Mouse (Mus musculus) heart, adult 18-20 months (tissue): ENCODE measurements around the gene Nptn. TPM values are rescaled to one million over a fixed set of nuclear protein-coding genes. Genes with fewer than 3 reads are reported as not detected.

Source experiments
- DNase-seq, 2 experiments: peaks; one replicate each; pipeline ENCODE4 v3.0.0; 2021 to 2022; ENCODE audit warnings: mixed read lengths in 1 of 2
- total RNA-seq, 2 experiments: library from RNA; stranded (reverse); gene quantifications; 2 replicates each; pipeline ENCODE4 v1.2.3; 2021

Nptn gene
- total RNA-seq, 2 experiments from 2014 or later = 113 to 123 TPM

DNA sequence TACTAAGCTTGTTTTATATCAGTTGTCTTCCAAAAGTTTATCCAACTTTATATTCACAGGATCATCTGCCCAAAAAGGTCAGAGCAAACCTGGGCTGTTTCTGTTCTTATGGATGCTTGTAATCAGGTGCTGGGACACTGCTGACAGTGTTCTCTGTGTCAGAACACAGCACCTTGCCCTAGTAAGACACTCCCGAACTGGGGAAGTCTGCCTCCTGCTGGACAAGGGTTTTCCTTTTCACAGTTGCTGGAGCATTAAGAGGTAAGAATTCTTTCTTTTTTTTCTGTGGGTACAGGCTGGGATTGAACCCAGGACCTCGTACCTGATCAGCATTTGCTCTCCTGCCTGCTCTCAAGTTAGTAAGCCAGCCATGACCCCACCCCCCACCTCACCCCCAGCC, 74.4 kb downstream of the Nptn start:
- no peak for DNase-seq

DNA sequence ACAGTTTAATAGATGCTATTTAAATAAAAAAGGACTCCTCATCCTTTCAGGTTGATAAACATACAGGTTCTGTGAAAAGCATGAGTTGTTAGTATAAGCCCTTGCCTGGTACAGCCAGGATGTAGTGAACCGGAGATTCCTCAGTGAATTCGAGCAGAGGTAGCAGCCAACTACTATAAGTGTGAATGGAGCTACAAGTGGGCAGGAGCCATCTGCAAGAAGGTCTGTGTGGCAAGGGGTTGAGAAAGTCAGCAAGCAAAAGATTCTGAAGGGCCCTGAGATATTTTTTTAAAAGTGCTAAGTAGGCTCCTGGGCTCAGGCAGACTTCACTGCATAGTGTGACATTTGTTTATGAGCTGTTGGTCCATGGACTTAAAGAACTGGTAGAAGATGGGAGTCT, 74.8 kb downstream of the Nptn start:
- DNase-seq = no peak

DNA sequence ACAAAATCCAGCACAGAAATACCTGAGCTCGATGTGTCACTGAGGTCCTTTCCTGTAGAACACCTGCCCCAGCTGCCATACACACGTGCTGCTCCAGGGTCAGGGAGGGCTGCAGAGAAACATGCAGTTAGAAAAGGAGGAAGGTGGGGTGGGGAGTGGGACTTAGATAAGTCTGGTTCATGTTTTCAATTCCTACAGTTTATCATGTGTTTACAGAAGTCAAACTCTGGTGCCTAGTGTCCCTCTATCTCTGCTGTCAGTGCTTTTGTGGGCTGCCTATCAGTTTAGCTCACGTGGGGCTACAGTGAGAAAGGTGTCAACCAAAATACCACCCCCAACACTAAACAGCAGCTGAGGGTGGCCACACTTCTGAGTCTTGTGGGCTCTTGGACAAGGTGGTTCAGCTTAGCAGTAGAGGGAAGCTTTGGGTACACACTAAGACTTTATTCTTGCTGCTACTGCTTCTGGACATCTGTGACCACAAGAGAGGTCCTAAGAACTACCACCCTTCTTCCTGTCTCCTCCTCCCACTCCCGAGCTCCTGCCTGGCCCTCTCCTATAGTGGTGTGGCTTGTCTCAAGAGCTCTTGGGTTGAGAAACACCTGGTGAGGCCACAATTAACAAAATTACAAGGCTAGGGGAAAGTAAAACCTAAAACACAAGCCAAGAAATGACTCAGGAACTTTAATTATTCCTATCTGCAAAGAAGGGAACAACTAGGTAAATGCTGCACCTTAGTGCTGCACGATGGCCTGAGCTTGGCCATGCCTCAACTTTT, 75.9 kb downstream of the Nptn start:
- DNase-seq = no peak

DNA sequence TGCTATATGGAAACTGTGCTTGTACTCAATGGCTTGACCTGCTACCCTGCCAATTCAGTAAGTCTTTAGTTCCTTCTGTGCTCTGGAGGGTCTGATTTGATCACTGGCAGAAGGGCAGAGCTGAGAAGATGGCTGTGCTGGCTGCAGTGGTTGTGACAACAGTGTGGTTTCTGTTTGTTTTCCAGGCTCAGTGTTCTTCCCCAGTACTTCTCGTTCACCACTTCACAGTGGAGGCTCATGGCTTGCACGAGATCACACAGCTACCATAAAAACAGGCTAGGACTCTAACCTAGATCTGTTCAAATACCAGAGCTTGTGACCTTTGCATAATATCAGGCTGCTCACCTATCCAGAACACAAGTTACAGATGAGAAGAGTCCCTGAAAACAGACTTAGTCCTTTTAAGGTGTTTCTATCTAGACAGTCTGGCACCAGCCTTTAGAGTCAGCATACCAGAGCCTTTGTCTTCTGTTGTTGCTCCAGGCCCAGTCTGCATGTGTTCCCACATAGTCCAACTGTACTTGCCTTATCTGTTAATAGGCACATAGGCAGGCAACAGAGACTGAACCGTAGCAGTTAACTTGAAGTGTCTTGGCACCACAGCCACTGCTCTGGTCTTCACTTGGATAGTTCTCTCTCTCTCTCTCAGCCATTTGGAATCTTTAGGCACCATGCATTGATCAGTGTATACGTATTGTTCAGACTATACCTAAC, 76.7 kb downstream of the Nptn start:
- DNase-seq = no peak

DNA sequence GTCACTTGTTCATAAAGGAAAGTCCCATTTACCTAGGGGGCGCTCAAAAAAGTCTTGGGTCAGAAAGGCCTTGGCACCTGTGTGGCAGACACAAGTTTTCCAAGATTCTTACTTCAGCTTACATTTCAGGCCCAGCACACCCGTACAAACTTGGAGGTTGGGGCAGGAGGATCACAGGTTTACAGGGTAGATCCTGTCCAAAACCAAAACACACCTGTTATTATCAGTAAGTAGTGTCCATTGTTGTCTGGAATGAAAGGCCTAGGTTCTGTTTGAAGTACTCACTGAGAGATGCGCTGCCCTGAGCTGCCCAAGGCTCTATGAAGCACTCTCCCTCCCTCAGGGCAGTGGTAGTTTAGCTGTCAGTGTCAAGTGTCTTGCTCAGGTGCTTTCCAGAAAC, 77.3 kb downstream of the Nptn start:
- no peak for DNase-seq

DNA sequence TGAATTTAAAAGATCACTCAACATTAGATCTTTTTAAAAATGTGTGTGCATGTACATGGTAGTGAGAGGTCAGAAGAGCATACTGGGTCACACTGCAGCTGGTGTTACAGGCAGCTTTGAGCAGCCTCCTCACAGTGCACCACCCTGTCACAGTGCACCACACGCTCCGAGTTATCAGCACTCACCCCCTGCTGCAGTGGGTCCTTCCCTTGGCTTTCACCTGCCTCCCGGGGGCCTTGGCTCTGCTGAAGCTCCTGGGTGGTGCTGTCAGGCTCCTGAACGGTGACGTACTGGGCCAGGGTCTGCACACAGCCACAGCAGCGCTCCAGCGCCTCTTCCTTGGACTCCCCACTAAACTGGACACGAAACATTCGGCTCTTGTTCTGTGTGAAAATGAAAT, 77.9 kb downstream of the Nptn start:
- DNase-seq = no peak

DNA sequence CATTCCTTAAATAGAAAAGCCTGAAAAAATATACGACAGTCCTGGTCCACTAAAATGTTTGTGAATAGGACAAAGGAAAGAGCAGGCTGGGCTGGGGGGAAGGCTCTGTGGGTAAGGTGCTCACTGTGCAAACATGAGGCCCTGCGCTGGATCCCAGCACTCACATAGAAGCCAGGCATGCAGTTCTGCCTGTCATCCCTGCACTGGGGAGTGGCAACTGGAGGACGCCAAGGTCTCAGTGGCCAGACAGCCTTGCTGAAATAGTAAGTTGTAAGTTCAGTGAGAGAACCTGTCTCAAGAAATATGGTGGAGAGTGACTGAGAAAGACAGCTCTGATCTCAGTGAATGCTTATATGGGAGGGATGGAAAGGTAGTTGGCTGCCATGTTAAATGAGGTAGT, 78.6 kb downstream of the Nptn start:
- DNase-seq = no peak

DNA sequence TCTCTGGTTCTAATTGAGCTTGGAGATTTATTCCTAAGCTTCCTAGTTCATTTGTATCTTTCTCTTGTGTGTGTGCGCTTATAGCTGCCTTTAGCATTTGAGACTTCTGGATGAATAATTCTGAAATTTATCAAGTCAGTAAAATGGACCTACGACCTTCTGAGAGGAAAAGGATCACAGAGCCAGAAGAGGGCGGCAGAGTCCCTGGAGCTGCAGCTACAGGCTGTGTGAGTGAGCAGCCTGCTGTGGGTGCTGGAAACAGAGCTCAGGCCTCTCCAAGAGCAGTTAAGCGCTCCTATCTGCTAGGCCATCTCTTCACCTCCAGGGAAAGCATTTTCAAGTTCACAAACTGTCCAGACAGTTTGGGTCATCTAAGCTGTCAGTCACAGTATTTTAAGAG, 80.0 kb downstream of the Nptn start:
- no peak for DNase-seq

DNA sequence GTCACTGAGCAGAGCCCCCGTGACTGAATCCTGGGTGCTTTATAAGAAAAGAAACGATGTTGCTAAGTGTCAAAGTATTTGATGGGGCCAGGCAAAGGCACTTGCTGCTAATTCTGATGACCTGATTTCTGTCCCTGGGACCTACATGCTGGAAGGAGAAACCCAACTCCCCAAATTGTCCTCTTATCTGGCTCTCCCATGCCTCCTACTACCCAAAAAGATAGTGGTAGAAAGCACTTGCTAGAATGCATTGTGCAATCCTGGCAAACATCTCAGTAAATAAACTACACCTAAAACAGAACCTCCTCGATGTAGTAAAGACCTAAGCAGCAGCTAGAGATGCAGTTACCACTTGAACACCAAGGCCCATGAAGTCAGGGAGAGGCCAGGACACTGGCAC, 80.8 kb downstream of the Nptn start:
- no peak for DNase-seq

DNA sequence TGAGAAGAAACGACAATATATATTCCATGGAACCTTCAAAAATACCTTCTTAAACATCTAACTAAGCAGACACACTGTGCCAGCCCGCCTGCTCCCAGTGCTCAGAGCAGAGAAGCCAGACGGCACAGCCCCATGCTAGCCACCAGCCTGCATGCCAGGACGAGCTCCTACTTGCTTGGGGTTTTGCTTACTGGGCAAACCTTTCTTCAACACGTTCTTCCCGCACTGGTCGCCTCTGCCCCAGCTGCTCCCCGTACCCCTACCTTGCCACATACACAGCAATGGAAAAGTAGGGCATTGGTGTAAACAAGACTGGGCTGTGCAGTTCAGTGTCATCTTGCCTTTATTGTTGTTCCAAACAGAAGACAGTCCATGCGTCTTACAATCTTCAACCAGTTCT, 83.5 kb downstream of the Nptn start:
- DNase-seq = no peak

DNA sequence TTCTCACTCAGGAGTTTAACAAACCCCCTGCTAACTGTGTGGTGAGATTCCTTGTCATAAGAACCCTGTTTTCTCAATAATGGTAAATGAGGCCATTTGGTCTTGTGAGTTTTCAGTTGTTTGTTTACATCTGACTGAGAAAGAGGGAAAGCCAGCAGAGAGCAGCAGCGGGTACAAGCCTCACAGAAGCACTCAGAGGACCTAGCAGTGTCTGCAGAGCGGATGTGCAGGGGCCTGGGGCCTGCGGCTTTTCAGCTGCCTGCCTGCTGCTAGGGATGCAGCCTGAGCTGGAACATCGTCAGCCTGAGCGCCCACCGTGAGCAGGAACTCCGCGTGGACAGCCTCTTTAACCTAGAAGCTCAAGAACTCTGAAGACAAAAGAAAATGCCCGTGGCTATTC, 84.2 kb downstream of the Nptn start:
- no peak for DNase-seq

DNA sequence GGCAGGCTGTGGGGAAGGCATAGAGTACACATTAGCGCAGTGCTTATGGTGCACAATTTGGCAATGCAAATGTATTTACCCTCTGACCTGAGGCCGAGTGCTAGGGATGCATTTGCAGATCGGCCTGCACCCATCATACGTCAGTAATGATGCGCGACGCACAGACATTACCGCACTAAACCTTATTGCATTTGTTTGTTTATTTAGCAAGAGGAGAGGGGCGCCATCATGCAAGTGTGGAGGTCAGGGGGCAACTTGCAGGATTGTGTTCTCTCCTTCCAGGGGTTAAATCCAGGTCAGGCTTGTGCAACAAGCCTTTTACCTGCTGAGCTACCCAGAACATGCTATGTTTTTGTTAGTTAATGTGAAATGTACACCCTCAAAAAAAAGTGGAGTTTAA, 85.2 kb downstream of the Nptn start:
- DNase-seq = no peak

DNA sequence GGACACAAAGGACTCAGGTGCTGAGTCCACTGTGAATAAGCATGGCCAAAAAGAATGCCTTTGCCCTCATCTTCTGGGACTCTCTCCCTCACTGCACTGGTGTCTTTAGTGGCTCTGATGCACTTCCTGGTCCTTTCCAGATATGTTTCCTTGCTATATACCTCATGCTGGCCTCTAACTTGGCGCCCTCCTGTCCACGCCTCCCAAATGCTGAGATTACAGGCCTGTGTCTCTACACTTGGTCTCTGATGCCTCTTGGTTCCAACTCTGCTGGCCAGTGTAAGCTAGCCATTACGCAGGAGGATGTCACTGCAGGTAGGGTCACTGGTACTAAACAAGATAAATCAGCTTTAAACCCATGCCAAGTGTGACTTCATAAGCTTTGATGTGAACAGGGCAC, 86.1 kb downstream of the Nptn start:
- DNase-seq = no peak

DNA sequence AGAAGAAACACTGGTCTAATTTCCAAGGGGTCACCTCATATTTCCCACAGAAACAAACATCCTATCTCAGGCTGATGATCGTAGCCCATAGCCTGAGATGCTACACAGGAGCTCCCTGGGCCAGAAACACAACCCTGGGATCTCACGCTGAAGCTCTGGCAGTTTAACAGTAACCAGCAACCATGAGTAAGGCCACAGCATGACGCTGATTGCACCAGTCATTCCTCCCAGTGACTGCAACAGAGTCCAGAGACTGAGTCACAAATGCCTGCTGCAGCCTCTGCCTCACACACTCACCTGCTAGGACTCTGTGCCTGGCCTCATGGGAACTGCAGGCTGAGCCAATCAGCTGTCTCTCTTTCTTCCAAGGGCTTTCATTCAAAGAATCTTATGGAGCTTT, 87.0 kb downstream of the Nptn start:
- no peak for DNase-seq

DNA sequence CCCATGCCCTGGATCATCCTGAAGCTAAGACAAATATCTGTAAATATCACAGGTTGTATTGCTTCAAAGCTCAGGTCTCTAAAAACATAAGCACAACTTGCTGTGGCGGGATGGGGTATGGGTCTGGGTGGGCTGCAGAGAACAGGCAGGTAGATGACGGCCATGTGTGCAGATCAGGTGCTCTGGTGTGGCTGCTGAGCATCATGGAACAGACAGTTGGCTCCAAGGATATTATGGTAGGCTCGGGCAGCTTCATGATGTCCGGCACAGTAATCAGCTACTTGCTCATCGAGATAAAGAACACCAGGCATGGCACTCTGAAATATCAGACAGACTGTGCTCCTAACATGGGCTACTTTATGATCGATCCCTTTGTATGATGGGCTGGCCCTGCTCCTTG, 87.8 kb downstream of the Nptn start:
- DNase-seq = no peak

DNA sequence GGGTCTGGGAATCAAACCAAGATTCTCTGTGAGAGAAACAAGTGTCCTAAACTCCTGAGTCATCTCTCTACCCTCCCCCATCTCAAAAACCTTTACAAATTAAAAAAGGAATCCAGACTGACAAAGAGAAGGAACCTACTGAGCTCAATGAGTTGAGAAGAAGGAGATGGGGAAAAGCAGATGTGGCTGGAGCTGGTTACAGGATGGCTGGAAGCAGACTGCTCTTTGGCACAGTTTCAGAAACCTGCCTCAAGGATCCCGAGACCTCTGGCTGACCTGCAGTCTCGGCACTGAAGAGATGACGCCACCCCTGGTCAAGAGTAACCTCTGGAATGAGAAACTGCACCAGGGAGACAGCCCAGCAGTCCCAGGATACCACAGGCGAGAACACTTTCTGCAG, 90.4 kb downstream of the Nptn start:
- peak; percentile 39 to 64 for DNase-seq

DNA sequence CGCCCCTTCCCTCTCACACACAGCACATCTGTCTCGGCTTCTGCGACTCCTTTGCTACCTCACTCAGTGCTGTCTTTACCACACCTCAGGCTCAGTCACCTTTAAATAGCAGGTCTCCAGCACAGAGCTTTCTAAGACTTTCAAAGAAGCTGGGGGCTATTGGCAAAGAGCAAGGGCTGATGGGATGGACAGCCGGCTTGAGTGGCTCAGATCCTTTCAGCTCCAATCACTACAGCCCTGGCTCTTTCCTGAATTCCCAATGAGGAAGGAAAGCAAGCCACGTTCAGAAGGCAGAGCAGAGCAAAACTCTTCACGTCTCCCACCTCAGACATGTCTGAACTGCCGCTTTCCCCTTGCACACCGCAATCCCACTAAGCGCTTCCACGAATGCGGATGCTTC, 92.7 kb downstream of the Nptn start:
- no peak for DNase-seq

DNA sequence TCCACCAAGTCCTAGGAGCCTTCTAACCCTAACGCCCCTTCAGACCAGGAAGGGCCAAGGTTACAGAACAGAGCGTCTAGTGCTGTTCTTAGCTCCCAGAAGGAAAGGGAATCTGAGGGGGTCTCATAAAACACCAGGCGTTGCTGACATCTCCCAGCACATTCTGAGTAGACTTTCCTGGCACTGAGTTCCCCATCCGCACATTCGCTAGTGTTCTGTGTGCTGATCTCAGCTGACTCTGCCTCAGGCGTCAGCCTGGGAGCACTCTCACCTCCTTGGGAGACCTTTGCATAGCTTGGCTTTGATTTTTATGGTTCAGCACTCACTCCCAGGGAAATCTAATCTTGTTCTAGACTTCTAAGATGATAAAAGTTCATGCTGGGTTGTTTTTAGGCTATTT, 93.3 kb downstream of the Nptn start:
- no peak for DNase-seq

DNA sequence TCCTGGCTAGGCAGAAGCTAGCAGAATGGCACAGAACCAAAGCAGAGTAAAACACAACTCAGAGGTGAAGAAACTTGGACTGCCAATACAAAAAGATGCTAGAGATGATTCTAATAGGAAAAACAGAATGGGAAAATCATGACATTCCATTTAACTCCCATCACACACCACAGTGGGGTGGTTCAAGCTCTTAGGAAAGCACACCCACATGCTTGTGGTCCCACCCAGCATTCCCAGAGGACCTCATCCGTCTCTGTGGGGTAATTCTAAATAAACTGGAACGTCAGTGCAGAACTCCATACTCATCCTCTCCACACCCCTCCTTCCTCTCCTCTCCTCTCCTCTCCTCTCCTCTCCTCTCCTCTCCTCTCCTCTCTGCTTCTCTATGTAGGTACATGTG, 99.4 kb downstream of the Nptn start:
- no peak for DNase-seq

DNA sequence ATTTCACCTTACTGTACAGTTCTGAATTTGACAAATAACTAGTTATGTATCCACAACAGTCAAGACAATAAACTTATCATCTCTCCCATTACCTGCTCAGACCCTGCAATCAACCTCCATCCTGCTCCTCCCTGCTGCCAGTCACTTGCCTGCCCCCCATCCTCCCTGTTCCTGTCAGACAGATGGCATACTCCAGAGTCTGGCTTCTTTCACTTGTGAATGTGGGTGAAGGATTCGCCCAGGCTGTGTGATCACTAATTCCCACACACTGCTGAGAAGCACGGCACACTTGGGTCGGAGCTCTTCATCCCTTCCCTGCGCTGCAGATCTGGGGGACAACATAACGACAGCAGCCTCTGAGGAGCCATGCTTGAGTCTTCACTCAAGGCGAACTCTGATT, 100.1 kb downstream of the Nptn start:
- no peak for DNase-seq

DNA sequence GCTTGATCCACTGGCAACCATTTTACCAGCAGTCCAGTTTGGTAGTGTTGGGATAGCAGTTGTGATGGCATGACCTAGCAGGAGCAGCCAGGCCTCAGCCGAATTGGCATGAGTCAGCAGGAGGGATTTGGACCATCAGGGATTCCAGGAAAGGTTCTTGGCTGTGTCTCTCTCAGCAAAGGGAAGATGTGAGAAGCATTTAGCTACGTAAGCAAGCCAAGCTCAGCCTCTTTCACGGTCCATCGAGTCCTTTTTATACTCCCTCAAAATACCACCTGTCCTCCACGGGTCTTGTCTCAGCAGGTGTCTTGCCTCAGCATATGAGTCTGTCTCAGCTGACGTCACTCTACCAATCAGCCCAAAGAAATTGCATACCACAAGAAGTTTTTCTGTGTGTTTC, 101.3 kb downstream of the Nptn start:
- no peak for DNase-seq

DNA sequence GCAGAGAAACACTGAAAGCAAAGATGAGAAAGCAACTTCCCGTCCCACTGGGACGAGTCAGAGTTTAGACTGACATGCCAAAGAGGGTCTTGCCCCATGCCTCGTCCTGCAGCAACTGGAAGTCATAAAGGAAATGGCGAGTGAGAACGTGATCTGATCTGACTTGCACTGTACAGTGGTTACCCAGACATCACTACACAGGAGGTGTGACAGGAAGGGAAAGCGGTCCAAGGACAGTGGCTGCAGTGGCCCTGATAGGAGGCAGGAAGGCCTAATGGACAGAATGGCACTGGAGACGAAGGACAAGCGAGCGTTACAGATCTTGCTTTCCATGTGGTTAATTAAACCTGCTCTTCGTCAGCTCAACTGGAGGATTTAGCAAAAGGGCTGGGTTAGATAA, 103.2 kb downstream of the Nptn start:
- DNase-seq = no peak

DNA sequence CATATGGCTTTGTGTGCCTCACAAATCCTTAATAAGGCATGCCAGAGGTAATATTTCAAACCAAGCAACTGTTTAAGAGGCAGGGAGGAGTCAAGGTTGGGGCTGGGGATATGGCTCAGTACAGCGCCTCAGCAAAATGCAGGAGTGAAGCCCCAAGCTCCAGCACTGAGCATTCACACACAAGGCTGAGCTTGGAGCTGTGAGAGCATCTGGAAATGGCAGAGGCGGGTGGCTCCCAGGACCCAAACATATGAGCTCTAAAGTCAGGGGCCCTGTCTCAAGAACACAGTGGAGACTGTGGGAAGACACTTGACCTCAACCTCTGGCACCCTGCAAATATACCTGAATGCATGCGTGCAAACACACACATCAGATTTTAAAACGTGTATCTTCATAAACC, 106.0 kb downstream of the Nptn start:
- DNase-seq = no peak

DNA sequence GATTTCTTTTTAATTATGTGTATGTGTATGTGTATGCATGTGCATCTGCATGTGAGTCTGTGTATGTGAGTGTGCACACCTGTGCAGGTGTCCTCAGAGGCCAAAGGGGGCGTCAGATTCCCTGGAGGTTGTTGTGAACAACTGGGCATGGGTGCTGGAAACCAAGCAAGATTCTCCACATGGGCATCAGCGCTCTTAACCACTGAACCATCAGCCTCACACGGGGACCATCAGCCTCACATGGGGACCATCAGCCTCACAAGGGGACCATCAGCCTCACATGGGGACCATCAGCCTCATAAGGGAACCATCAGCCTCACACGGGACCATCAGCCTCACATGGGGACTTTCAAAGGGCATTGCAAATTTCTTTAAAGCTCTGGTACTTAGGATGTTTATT, 108.7 kb downstream of the Nptn start:
- no peak for DNase-seq
